Mouse (Mus musculus): ENCODE measurements around the gene Selplg.

The Selplg gene

GRCm38 (mm10) chr5:113855117-113855516, 22.7 kb upstream of the Selplg start:
- no peak for DNase-seq (ENCODE audit: low spot score in 2 of 2)

GRCm38 (mm10) chr5:113854494-113854893, 22.1 kb upstream of the Selplg start:
- DNase-seq (ENCODE audit: low spot score in 2 of 2) = peak; percentile 78 to 85

GRCm38 (mm10) chr5:113853541-113853940, 21.1 kb upstream of the Selplg start:
- DNase-seq (ENCODE audit: low spot score in 2 of 2) = no peak

GRCm38 (mm10) chr5:113852463-113852862, 20.0 kb upstream of the Selplg start:
- no peak for DNase-seq (ENCODE audit: low spot score in 2 of 2)

GRCm38 (mm10) chr5:113850680-113851230, 18.3 kb upstream of the Selplg start:
- DNase-seq (ENCODE audit: low spot score in 2 of 2) = no peak

DNA sequence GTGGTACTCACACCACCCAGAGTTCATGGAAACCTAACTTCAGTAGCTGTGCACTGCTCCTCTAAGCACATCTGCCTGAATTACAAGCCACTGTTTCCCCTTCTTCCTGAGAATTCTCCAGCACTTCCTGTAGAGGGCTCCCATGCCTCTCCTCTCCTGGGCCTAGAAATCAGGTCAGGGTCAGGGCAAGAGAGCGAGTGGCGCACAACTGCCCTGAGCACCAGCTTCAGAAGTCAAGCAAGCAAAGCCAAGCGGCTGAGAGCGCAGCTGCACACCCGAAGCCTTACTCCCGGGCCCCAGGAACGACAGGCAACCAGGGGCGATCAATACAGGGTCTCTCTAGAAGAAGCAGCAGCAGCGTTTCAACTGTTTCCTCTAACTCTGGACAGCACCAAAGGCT, 15.2 kb upstream of the Selplg start:
- no peak for DNase-seq (ENCODE audit: low spot score in 2 of 2)

DNA sequence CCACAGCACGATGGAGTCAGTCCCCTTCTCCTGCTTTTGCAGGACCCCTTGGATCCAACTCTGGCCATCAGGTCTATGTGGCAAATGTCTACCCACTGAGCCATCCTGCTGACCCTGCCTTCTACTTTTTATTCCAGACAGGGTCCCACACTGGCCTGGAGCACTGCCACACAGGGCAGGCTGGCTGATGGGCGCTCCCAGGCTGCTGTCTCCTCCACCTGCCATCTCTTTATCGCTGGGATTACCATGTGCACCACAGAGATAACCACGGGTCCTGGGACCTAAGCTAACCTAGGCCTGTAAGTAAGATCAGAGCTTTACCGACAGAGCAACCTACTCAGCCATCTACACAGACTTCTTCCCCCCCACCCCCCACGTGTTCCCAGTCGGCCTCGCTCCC, 14.2 kb upstream of the Selplg start:
- DNase-seq (ENCODE audit: low spot score in 2 of 2) = no peak

DNA sequence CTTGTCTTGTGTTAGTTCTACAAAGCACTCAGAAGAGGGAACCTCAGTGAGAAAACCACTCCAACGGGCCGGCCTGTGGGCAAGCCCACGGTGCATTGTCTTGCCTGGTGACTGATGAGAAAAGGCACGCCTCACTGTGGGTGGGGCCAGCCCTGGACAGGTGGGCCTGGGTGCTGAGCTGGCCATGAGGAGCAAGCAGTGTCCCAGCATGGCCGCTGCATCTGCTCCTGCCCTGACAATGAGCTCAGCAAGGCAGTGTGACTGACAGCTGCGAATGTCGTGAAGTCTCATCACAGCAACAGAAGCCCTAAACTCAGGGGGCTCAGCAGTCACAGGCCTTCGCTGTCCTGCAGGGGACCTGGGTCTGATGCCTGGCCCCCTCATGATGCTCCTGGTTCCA, 13.2 kb upstream of the Selplg start:
- no peak for DNase-seq (ENCODE audit: low spot score in 2 of 2)

DNA sequence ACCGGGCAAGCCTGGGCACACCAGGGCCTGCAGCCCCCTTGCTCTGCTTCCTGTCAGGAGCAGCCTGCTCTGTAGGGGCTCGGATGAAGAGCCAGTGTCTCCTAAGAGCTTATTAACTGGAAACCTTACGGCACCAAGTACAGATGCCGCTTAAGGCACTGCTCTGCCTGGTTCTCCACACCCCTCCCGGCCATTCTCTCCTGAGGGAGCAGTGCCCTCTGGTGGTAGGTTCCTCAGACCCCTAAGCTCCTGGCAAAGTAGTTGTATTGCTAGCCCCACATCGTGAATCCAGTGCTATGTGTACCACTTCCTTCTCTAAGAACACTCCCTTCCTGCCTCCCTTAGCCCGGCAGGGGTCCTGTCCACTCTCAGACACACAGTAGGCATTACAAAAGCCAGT, 12.3 kb upstream of the Selplg start:
- peak in 1 of 2 experiments; percentile 81 for DNase-seq (ENCODE audit: low spot score in 2 of 2)

GRCm38 (mm10) chr5:113844106-113844505, 11.7 kb upstream of the Selplg start:
- DNase-seq (ENCODE audit: low spot score in 2 of 2) = no peak

GRCm38 (mm10) chr5:113842906-113843305, 10.5 kb upstream of the Selplg start:
- no peak for DNase-seq (ENCODE audit: low spot score in 2 of 2)

DNA sequence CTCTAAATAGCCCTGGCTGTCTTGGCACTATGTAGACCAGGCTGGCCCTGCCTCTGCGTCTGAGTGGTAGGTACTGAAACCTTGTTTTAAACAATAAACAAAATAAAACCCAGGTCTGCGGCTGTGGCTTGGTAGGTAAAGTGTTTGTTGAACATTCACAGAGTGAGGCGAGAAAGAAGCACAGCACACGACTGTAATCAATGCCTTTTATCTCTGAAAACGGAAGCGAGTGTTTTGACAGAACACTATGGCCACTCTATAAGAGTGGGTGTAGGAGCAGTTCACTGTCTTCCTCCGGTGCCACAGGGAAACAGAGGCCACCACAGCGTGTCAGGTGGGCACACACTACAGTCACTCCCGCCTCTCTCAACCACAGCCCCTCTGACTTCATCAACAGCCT, 9.8 kb upstream of the Selplg start:
- DNase-seq (ENCODE audit: low spot score in 2 of 2) = no peak

DNA sequence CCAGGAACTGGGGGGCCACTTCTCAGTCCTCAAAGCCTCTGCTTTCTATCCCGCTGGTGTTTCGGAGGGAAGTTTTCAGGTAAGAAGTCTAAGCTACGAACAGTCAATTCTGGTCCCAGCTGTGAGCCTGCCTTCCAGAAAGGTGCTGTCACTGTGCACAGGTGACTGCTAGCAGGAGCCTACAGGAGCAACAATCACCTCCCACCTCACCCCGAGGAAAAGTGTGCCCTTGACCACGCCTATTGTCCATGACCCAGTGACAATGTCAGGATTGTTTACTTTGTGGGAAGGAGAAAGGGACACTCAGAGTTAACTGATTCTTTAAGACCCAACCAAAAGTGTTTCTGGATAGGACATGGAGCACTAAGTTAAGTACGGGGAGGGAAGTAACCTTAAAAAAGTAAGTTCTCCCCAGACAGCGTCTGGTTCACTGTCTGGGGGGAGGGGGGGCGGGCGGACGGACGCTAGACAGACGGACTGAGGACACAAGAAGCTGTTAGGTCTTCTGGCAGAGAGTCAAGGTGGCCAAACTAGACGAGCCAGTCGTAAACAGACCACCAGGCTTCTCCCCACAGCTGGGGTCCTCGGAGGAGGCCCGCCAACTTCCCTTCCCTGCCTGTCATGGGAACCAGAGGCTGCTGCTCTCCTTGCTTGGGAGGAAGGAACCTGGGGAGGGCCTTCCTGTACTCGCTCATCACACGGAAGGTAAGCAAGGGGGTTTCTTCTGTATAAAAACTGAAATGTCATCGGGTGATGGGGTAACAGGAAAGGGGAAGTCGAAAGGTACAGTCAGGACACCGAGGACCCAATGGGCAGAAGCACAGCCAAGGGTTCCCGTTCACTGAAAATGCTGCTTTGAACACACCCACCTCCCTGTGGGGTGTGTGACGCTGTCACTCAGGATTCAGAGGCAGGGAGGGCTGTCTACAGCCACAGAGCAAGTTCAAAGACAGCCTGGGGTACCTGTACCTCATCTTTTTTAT, 9.1 kb upstream of the Selplg start:
- DNase-seq (ENCODE audit: low spot score in 2 of 2) = no peak

DNA sequence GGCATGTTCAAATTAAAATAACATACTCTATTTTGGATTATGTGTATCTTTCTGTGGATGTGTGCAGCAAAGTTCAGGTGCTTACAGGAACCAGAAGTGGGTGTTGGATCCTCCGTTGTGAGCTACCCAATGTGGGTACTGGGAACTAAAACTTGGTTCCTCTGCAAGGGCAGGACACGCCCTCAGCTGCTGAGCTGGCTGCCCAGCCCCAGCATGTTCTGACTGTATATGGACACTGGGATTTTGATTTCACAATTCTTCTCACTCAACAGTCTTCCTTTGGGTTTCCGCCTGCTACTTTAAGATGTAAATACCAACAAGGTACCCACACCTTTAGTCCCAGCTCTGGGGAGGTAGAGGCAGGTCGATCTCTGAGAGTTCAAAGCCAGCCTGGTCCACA, 8.0 kb upstream of the Selplg start:
- no peak for DNase-seq (ENCODE audit: low spot score in 2 of 2)

DNA sequence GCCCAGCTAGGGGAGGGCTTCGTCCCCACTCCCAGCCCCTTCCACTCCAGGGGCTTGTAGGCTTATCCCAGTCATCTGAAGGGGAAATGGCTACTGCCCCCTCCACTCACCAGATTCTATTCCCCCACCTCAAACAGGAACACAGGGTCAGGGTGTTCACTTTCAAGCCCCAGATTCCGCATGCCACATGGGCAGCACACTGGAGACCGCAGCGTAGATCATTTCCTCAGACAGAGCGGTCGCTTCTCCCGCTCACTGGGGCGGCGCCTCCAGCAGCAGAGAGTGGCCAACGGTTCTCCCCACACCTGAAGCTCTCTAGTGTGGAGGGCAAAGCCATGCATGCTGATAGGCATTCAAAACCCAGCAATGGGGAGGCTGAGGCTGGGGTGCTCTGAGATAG, 4.5 kb upstream of the Selplg start:
- DNase-seq (ENCODE audit: low spot score in 2 of 2) = no peak

DNA sequence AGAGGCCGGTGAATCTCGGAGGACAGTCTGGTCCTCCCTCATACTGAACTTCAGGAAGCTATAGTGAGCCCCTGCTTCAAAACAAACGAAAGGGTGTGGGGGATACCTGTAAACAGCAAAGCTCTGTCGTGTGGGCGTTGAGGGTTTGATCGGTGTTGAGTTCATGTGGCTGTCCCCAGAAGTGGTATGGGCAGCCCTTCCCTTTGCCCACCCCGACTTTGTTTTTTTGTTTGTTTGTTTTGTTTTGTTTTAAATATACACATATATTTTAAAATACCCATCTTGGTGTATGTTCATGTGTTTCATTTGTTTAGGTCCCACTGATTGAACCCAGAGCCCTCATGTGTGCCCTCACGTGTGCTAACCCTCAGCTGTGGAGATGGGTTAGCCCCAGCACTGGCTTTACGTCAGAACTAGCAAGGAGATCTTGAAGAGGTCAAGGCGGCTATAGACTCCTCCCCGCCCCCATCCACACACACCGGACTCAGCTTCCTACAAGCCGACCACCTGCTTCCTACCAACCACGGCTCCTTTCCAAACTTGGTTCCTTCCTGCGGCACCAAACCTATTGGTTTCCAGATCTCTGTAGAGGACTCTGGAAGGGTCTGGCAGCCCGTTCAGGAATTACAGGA, 988 bp upstream of the Selplg start:
- DNase-seq (ENCODE audit: low spot score in 2 of 2) = no peak

GRCm38 (mm10) chr5:113831741-113832140, 703 bp downstream of the Selplg start:
- DNase-seq (ENCODE audit: low spot score in 2 of 2) = no peak

DNA sequence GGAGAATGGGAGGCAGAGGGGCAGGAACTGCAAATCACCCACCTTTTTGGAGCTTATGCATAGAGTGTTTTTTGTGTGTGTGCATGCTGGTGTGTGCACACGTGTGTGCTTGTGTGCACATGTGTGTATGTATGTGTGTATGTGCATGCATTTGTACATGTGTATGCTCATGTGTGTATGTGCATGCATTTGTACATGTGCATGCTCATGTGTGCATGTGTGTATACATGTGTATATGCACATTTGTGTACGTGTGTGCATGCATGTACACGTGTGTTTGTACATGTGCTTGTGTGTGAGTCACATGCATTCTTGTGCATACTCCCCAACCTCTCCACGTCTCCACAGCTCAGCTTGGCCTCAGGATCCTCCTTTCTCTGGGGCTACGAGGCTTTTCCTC, 1.6 kb downstream of the Selplg start:
- DNase-seq (ENCODE audit: low spot score in 2 of 2) = no peak

- peak; percentile 66 to 67 for DNase-seq (ENCODE audit: low spot score in 2 of 2)
Measured at GRCm38 (mm10) chr5:113830292-113830643, 2.2 kb downstream of the Selplg start.

DNA sequence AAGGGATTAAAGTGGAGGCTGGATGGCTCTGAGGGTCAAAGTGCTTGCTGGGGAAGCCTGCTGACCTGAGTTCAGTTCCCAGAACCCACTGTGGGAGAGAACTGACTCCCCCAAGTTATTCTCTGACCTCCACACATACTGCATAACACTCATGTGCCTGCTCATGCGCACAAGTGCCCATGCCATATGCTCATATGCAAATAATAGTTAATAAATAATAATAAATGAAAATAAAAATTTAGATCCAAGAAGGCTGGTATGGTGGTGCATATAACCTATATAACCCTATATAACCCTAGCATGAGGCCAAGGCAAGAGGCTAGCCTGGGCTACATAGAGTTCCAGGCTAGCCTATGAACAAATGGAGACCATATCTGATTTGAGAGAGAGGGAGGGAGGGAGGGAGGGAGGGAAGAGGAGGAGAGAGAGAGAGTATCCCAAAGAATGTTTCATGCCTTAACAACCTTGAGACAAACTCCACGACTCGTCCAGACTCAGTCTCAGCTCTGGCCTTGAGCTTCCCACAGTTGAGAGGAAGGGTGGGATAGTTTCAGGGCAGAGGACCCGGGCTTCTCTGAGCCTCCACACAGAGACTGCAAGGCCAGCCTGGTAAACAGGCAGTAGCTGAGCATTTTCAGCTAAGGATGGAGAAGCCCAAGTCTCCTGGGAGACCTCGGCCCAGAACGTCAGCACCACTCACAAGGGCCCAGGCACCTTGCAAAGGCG, 2.7 kb downstream of the Selplg start:
- DNase-seq (ENCODE audit: low spot score in 2 of 2) = no peak

DNA sequence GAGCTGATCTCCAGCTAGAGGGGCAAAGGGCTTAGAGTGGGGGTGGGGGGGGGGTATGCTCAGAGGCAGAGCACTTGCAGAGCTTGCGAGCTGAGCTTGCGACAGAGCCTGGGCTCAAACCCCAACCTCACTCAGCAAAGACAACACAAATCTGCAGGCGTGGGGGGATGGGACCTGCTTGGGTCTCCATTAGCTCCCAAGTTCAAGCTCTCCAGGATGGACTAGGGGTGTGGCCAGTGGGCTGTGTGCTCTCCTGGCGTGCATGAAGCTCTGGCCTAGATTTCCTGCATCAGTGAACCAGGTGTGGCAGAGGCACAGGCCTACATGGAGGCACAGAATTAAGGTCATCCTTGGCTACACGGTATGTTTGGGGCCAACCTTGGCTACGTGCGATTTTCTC, 4.0 kb downstream of the Selplg start:
- no peak for DNase-seq (ENCODE audit: low spot score in 2 of 2)

DNA sequence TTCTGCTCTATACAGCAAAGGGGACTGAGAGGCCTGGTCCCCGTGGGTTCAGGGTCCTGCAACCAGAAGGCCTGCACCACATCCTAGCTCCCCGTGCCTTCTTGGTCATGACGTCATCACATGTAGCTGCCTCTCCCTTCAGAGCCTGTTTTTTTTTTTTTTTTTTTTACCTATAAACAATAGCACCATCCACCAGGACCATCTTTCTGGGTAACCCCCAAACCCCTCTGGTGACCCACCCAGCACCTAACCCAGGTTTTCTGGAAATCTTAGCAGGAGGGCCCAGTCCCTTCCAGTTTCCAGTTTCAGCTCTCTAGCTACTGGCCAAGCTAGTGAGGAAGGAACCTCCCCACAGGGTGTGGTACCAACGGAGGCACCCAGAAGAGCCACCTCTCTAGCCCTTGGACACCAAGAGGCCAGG, 4.4 kb downstream of the Selplg start:
- DNase-seq (ENCODE audit: low spot score in 2 of 2) = no peak

All from right cerebral cortex, postnatal 10 days (tissue).